Mouse (Mus musculus) c-Kit-positive CD71-positive TER-119-positive erythroid progenitor cells, embryonic 14.5 days (primary cell): Measurements from ENCODE around the gene Lmbr1l.

Experiments used
- DNase-seq: peaks from one replicate; pipeline ENCODE4 v3.0.0-alpha.2; 2013; ENCODE audit warnings: low spot score

The Lmbr1l gene

GRCm38 (mm10) chr15:98869342-98870178 is 48.5 kb downstream of the Lmbr1l start:
- DNase-seq: no peak

- no peak for DNase-seq
Observed at GRCm38 (mm10) chr15:98868346-98869063, 49.5 kb downstream of the Lmbr1l start.

DNA sequence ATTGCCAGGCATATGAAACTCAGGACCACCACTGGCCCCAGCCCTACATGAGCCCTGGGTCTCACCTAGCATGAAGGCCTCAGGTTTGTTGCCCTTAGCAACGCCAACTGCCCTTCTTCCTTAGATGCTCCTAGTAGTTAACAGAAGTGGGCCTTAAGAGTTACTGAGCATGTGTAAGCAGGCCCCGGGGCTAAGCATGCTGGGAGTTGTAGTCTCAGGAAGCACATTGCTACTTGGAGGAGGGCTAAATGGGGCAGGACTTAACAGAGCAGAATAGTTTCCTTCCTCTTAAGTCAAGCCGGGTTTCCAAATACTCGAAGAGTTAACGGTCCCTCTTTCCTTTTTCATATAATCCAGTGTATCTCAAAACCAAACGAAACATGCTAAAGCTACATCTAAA is 50.7 kb downstream of the Lmbr1l start:
- DNase-seq: no peak

GRCm38 (mm10) chr15:98866501-98866900 is 51.5 kb downstream of the Lmbr1l start:
- no peak for DNase-seq

GRCm38 (mm10) chr15:98865771-98866170 is 52.3 kb downstream of the Lmbr1l start:
- no peak for DNase-seq

- DNase-seq: no peak
Observed at GRCm38 (mm10) chr15:98864951-98865350, 53.1 kb downstream of the Lmbr1l start.

- no peak for DNase-seq
Observed at GRCm38 (mm10) chr15:98863451-98863958, 54.5 kb downstream of the Lmbr1l start.

DNA sequence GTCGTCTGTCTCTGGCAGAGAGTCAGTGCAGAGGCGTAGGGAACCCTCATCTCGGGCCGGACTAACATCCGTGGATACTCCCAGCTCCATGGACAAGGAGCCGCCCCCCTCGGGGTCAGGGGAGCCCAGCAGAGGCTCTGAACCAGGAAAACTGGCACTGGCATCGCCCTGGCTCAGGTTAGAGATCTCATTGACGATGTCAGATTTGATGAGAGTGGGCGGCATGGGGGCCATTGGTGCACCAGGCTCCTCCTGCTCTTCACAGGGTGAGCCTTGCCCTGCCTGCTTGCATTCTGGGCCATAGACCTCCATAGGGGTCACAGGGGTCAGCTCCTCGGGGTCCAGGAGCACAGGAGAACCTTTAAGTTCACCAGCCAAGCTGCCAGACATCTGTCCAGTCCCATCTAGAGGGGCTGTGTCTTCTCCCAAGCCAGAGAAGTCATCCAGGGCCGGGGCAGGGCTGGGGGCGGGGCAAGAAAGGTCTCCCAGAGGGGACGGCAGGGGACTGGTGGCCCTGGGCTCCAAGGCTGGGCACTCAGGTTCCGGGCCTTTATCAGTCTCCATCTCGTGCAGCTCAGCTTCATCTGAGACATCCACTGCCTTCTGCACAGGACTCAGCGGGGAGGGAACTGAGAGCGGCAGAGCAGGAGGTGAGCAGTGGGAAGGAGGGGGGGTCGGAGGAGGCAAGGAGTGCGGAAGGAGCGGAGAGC is 56.2 kb downstream of the Lmbr1l start:
- DNase-seq: no peak

DNA sequence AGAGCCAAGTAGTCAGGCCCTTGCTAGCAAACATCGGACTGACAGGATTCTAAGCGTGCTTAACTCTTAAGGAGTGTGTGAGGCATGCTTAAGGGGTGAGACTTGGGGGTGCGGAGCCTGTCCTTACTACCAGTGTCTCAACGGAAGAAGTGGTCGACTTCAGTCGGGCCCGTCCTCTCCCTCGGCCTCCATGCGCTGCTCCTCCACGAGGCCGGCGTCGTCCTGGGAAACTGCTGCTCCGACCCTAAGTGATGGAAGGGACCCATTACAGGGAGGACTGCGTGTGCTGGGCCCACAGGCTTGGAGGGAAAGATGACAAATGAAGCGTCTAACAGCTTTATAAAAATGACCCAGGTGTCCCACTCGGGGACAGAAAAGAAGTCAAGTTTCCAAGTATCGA is 57.1 kb downstream of the Lmbr1l start:
- no peak for DNase-seq

- no peak for DNase-seq
Observed at GRCm38 (mm10) chr15:98859319-98860043, 58.5 kb downstream of the Lmbr1l start.

DNA sequence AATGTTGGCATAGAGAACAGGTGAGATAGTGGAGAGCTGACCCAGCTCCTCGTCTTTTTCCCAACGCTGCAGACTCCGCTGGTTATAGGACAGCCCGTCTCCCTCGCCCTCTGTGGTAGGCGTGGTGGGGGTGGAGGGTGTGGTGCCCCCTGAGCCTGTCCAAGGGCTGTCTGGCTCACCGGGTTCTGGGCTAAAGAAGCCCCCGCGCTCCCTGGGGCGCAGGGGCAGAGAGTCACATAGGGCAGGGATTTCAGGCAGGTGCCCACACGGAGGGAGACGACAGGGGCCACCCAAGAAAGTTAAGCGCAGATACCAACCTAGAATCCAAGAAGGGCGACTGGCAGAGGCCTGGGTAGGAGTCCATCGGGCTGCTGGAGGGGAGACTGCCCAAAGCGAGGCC is 63.8 kb downstream of the Lmbr1l start:
- no peak for DNase-seq
